Mouse (Mus musculus) hindbrain, postnatal 0 days (tissue): ENCODE measurements at regions not wholly inside any gene's neighbourhood (a gene's known extent, or its start where the extent isn't known, plus 50 kb on each side); places are given as distances from the start of the nearest gene placed in this dataset.

ENCODE experiments used
- ATAC-seq: fragments of 200-750 bp; cut with Nextera tagmentation; 2 replicates; pipeline ENCODE4 v1.8.0; 2017; ENCODE audit warnings: mild to moderate bottlenecking, moderate TSS enrichment, moderate library complexity
- DNase-seq: peaks from one replicate; pipeline ENCODE4 v3.0.0-alpha.2; 2015; ENCODE audit warnings: low spot score
- H3K27ac ChIP-seq: fragments of 300-500 bp; sonication (generic); 2 replicates; pipeline ENCODE4 v1.5.1; 2014; ENCODE audit warnings: mild to moderate bottlenecking
- H3K27me3 ChIP-seq: fragments of 300-500 bp; sonication (generic); 2 replicates; pipeline ENCODE4 v1.6.1; 2014; ENCODE audit warnings: low read length, mixed read lengths; ENCODE audit not compliant: insufficient read depth
- H3K36me3 ChIP-seq: fragments of 300-500 bp; sonication (generic); 2 replicates; pipeline ENCODE4 v1.6.1; 2014; ENCODE audit warnings: low read length, mixed read lengths; ENCODE audit not compliant: insufficient read depth
- H3K4me1 ChIP-seq: fragments of 300-500 bp; sonication (generic); 2 replicates; pipeline ENCODE4 v1.6.1; 2014; ENCODE audit warnings: antibody characterized with exemption, low read length, mixed read lengths; ENCODE audit not compliant: insufficient read depth
- H3K4me2 ChIP-seq: fragments of 300-500 bp; sonication (generic); 2 replicates; pipeline ENCODE4 v1.6.1; 2014; ENCODE audit warnings: low read depth, mild to moderate bottlenecking, low read length, moderate library complexity, mixed read lengths
- H3K4me3 ChIP-seq: fragments of 300-500 bp; sonication (generic); 2 replicates; pipeline ENCODE4 v1.5.1; 2014; ENCODE audit warnings: low read length
- H3K9ac ChIP-seq: fragments of 300-500 bp; sonication (generic); replicated peaks from 2 replicates; pipeline ENCODE4 v1.6.1; 2014; ENCODE audit warnings: mild to moderate bottlenecking, low read length, moderate library complexity, mixed read lengths
- H3K9me3 ChIP-seq: fragments of 300-500 bp; sonication (generic); 2 replicates; pipeline ENCODE4 v1.6.1; 2016; ENCODE audit warnings: low read length, mixed read lengths
- CTCF ChIP-seq: IDR thresholded peaks from 2 replicates; pipeline ENCODE4 v1.5.1; 2016; ENCODE audit warnings: antibody characterized with exemption, control low read depth, low read depth
- WGBS: fragments of 180-500 bp; shearing (Covaris S2); extraction: QIAGEN DNeasy Blood & Tissue Kit; methylation state at CpG from one replicate; pipeline ENCODE4 v1.1.7; 2014; 5-methylcytosine and 5-hydroxymethylcytosine counted together

GRCm38 (mm10) chr5:149947491-149947890, 71.0 kb upstream of the Rxfp2 start:
- TF ChIP-seq CTCF = no peak

GRCm38 (mm10) chr5:149956931-149957330, 61.5 kb upstream of the Rxfp2 start:
- no peak overlapping the region for H3K27ac ChIP-seq
- H3K4me3 ChIP-seq = no peak overlapping the region
- H3K4me1 ChIP-seq = no peaks in the 10 kb centered on the region
- no peaks in the 10 kb centered on the region for H3K36me3 ChIP-seq
- no peak for ATAC-seq
- no peak for DNase-seq
- TF ChIP-seq CTCF = no peak
- H3K27me3 ChIP-seq = no peaks in the 10 kb centered on the region
- H3K9me3 ChIP-seq = no peaks in the 10 kb centered on the region
- H3K9ac ChIP-seq = no peak overlapping the region
- no peak overlapping the region for H3K4me2 ChIP-seq
- WGBS = 59% methylated on average over 4 of the region's 4 CpGs

More at GRCm38 (mm10) chr5:149947491-149947890, 71.0 kb upstream of the Rxfp2 start:
- H3K9ac ChIP-seq = no peak overlapping the region
- H3K36me3 ChIP-seq = no peaks in the 10 kb centered on the region
- ATAC-seq = no peak
- no peak overlapping the region for H3K4me2 ChIP-seq
- no peaks in the 10 kb centered on the region for H3K27me3 ChIP-seq
- H3K4me1 ChIP-seq = no peaks in the 10 kb centered on the region
- no peak for DNase-seq
- H3K4me3 ChIP-seq = no peak overlapping the region
- H3K9me3 ChIP-seq = no peaks in the 10 kb centered on the region
- 85% methylated on average over 2 of the region's 2 CpGs for WGBS
- H3K27ac ChIP-seq = no peak overlapping the region

- no peak overlapping the region for H3K4me2 ChIP-seq
- no peak overlapping the region for H3K9ac ChIP-seq
- TF ChIP-seq CTCF = no peak
- no peaks in the 10 kb centered on the region for H3K36me3 ChIP-seq
- no peaks in the 10 kb centered on the region for H3K27me3 ChIP-seq
- WGBS = 85% methylated on average over 11 of the region's 11 CpGs
- no peak for DNase-seq
- no peaks in the 10 kb centered on the region for H3K4me1 ChIP-seq
- no peak overlapping the region for H3K27ac ChIP-seq
- H3K9me3 ChIP-seq = no peaks in the 10 kb centered on the region
- no peak overlapping the region for H3K4me3 ChIP-seq
- ATAC-seq = no peak
Measured at GRCm38 (mm10) chr5:149961178-149961577, 57.3 kb upstream of the Rxfp2 start.

GRCm38 (mm10) chr5:149964748-149965147, 53.7 kb upstream of the Rxfp2 start:
- WGBS = 8% methylated on average over 13 of the region's 13 CpGs
- no peaks in the 10 kb centered on the region for H3K27me3 ChIP-seq
- no peaks in the 10 kb centered on the region for H3K9me3 ChIP-seq
- DNase-seq (peak; percentile 59), ATAC-seq (peak; percentile 74)
- H3K4me2 ChIP-seq = peak overlapping the region; percentile 35
- H3K4me1 ChIP-seq = no peaks in the 10 kb centered on the region
- H3K36me3 ChIP-seq = no peaks in the 10 kb centered on the region
- no peak overlapping the region for H3K4me3 ChIP-seq
- no peak for TF ChIP-seq CTCF
- no peak overlapping the region for H3K9ac ChIP-seq
- no peak overlapping the region for H3K27ac ChIP-seq
